Mouse (Mus musculus) olfactory bulb, adult 2 months (tissue): ENCODE measurements around the gene Flt1. TPM values are rescaled to one million over a fixed set of nuclear protein-coding genes. Genes with fewer than 3 reads are reported as not detected.

Experiments used
- H3K27ac ChIP-seq: fragments of 200-500 bp; 2 replicates; pipeline ENCODE4 v1.5.1; 2012; ENCODE audit warnings: low read depth, low read length; ENCODE audit not compliant: insufficient read depth
- H3K4me1 ChIP-seq: fragments of 200-500 bp; 2 replicates; pipeline ENCODE4 v1.6.1; 2012; ENCODE audit warnings: low read length; ENCODE audit not compliant: control insufficient read depth, insufficient read depth
- H3K4me3 ChIP-seq: fragments of 200-500 bp; 2 replicates; pipeline ENCODE4 v1.5.1; 2012; ENCODE audit warnings: mild to moderate bottlenecking, low read depth, low read length, moderate library complexity; ENCODE audit not compliant: insufficient read depth
- CTCF ChIP-seq: fragments of 200-500 bp; IDR thresholded peaks from 2 replicates; pipeline ENCODE4 v1.5.1; 2012; ENCODE audit warnings: low read depth, mild to moderate bottlenecking, low read length, moderate library complexity; ENCODE audit not compliant: insufficient read depth
- POLR2A ChIP-seq: fragments of 200-500 bp; IDR thresholded peaks from 2 replicates; pipeline ENCODE4 v1.6.1; 2012; ENCODE audit warnings: mild to moderate bottlenecking, low read depth, low read length, moderate library complexity; ENCODE audit not compliant: insufficient read depth
- WGBS: fragments of 180-500 bp; shearing (Covaris S2); methylation state at CpG from one replicate; pipeline ENCODE4 v1.1.7; 2018; 5-methylcytosine and 5-hydroxymethylcytosine counted together
- polyA plus RNA-seq: library from polyadenylated mRNA; stranded (reverse); fragments of >200 nt; gene quantifications from 2 replicates; pipeline ENCODE4 v1.2.4, GENCODE M21; 2012; ENCODE audit warnings: low replicate concordance; ENCODE audit not compliant: missing spikeins, insufficient read depth, insufficient read length

Flt1 gene
- polyA plus RNA-seq, 1 experiment, result not detected

GRCm38 (mm10) chr5:147607256-147607975 lies 118.4 kb downstream of the Flt1 start:
- TF ChIP-seq CTCF, result no peak
- no peak for TF ChIP-seq POLR2A
- Histone ChIP-seq H3K4me3 (no peak overlapping the region), H3K4me1 (no peaks in the 10 kb centered on the region), H3K27ac (no peak overlapping the region)
- WGBS, result 65% methylated on average over 13 of the region's 13 CpGs

GRCm38 (mm10) chr5:147606751-147607150 lies 119.1 kb downstream of the Flt1 start:
- Histone ChIP-seq H3K4me1 (no peaks in the 10 kb centered on the region), H3K4me3 (no peak overlapping the region), H3K27ac (no peak overlapping the region)
- TF ChIP-seq CTCF, result no peak
- TF ChIP-seq POLR2A, result no peak
- 76% methylated on average over 13 of the region's 13 CpGs for WGBS

GRCm38 (mm10) chr5:147601460-147602360 lies 124.1 kb downstream of the Flt1 start:
- 88% methylated on average over 18 of the region's 18 CpGs for WGBS
- Histone ChIP-seq H3K4me1 (peaks cover 4% of the 10 kb centered on the region; the same call in 1 of the 2 replicates), H3K4me3 (no peak overlapping the region), H3K27ac (no peak overlapping the region)
- TF ChIP-seq CTCF, result no peak
- no peak for TF ChIP-seq POLR2A

- Histone ChIP-seq H3K4me3 (no peak overlapping the region), H3K27ac (no peak overlapping the region), H3K4me1 (peaks cover 4% of the 10 kb centered on the region; the same call in 1 of the 2 replicates)
- no peak for TF ChIP-seq CTCF
- no peak for TF ChIP-seq POLR2A
- 36% methylated on average over 16 of the region's 16 CpGs for WGBS
These were observed 128.0 kb downstream of the Flt1 start for GRCm38 (mm10) chr5:147597825-147598224.

- 72% methylated on average over 12 of the region's 12 CpGs for WGBS
These were observed 136.0 kb downstream of the Flt1 start for GRCm38 (mm10) chr5:147589814-147590213.

GRCm38 (mm10) chr5:147585070-147585469 lies 140.7 kb downstream of the Flt1 start:
- TF ChIP-seq POLR2A, result no peak
- no peak for TF ChIP-seq CTCF
- WGBS, result 65% methylated on average over 1 of the region's 1 CpGs
- no peak overlapping the region for H3K27ac ChIP-seq
- H3K4me1 ChIP-seq, result no peaks in the 10 kb centered on the region
- no peak overlapping the region for H3K4me3 ChIP-seq

More at GRCm38 (mm10) chr5:147589814-147590213, 136.0 kb downstream of the Flt1 start:
- no peak for TF ChIP-seq CTCF
- no peak for TF ChIP-seq POLR2A
- H3K27ac ChIP-seq, result no peak overlapping the region
- no peaks in the 10 kb centered on the region for H3K4me1 ChIP-seq
- H3K4me3 ChIP-seq, result no peak overlapping the region

GRCm38 (mm10) chr5:147584648-147585047 lies 141.2 kb downstream of the Flt1 start:
- H3K27ac ChIP-seq, result no peak overlapping the region
- TF ChIP-seq POLR2A (no peak), CTCF (no peak)
- WGBS, result 69% methylated on average over 9 of the region's 9 CpGs
- H3K4me1 ChIP-seq, result no peaks in the 10 kb centered on the region
- H3K4me3 ChIP-seq, result no peak overlapping the region

- WGBS, result 47% methylated on average over 14 of the region's 14 CpGs
- Histone ChIP-seq H3K4me3 (no peak overlapping the region), H3K4me1 (no peaks in the 10 kb centered on the region), H3K27ac (no peak overlapping the region)
- TF ChIP-seq CTCF, result peak; percentile 40; the same call in 1 of the 2 replicates
- no peak for TF ChIP-seq POLR2A
These were observed 142.0 kb downstream of the Flt1 start for GRCm38 (mm10) chr5:147583702-147584298.
